Mouse (Mus musculus) spleen, embryonic (tissue): ENCODE results near the gene Acot8.
"Not testable (repeated sequence)": the region's sequence is repeated elsewhere in the genome, so short reads cannot be mapped to it uniquely, and the experiment has no call there.

Source experiments
- CTCF ChIA-PET: fragments of 350-600 bp; sonication (Branson Sonifier 250); formaldehyde crosslinking; loops from one replicate; lab custom pipeline; 2022; lab: Charles Lee

Acot8 gene

GRCm38 (mm10) chr2:164815821-164816220, 11.1 kb upstream of the Acot8 start:
- CTCF ChIA-PET: no interaction called here

- CTCF ChIA-PET: no interaction called here
Measured at GRCm38 (mm10) chr2:164815348-164815747, 10.7 kb upstream of the Acot8 start.

- CTCF ChIA-PET: no interaction called here
Measured at GRCm38 (mm10) chr2:164813557-164813956, 8.9 kb upstream of the Acot8 start.

- CTCF ChIA-PET: no interaction called here
Measured at GRCm38 (mm10) chr2:164806614-164807013, 1.9 kb upstream of the Acot8 start.

- CTCF ChIA-PET: interaction anchor here (0.7 to 1.8 kb wide), 3 partner anchors 11 to 28 kb away, joined by 3 to 4 read pairs (median 3); partner anchors contain the start of genes Ctsa and Neurl2
Measured at GRCm38 (mm10) chr2:164805332-164805718, 643 bp upstream of the Acot8 start.

- CTCF ChIA-PET: interaction anchor here (0.7 to 1.8 kb wide), 3 partner anchors 9 to 42 kb away, joined by 3 to 15 read pairs (median 3); no protein-coding TSS in a partner anchor
Measured at GRCm38 (mm10) chr2:164803921-164804313, 765 bp downstream of the Acot8 start.

- CTCF ChIA-PET: interaction anchor here (0.6 to 1.8 kb wide), 4 partner anchors 9 to 1917 kb away, joined by 3 to 15 read pairs (median 3); no protein-coding TSS in a partner anchor
Measured at GRCm38 (mm10) chr2:164803201-164803920, 1.3 kb downstream of the Acot8 start.

GRCm38 (mm10) chr2:164800252-164801004, 4.3 kb downstream of the Acot8 start:
- CTCF ChIA-PET: no interaction called here

- CTCF ChIA-PET: not testable (repeated sequence)
Measured at GRCm38 (mm10) chr2:164798554-164798953, 6.1 kb downstream of the Acot8 start.

- CTCF ChIA-PET: no interaction called here
Measured at GRCm38 (mm10) chr2:164795868-164796267, 8.8 kb downstream of the Acot8 start.

- CTCF ChIA-PET: interaction anchor here (0.6 to 1.6 kb wide), 9 partner anchors 9 to 351 kb away, joined by 3 to 8 read pairs (median 3); partner anchors contain the start of genes Acot8, Sdc4, Snx21 and Zswim3
Measured at GRCm38 (mm10) chr2:164794293-164794692, 10.4 kb downstream of the Acot8 start.

GRCm38 (mm10) chr2:164793772-164794171, 10.9 kb downstream of the Acot8 start:
- CTCF ChIA-PET: interaction anchor here (0.6 to 1.6 kb wide), 7 partner anchors 8 to 350 kb away, joined by 3 to 8 read pairs (median 3); partner anchors contain the start of genes Acot8, Sdc4, Snx21 and Zswim3

GRCm38 (mm10) chr2:164793236-164793635, 11.4 kb downstream of the Acot8 start:
- CTCF ChIA-PET: interaction anchor here (0.6 to 1.6 kb wide), 4 partner anchors 8 to 42 kb away, joined by 3 to 4 read pairs (median 4); partner anchors contain the start of genes Acot8, Snx21 and Zswim3

- CTCF ChIA-PET: interaction anchor here (1.6 kb wide), 1 partner anchor 11 kb away, joined by 3 read pairs; no protein-coding TSS in a partner anchor
Measured at GRCm38 (mm10) chr2:164792400-164793190, 12.1 kb downstream of the Acot8 start.

- CTCF ChIA-PET: no interaction called here
Measured at GRCm38 (mm10) chr2:164791841-164792261, 12.8 kb downstream of the Acot8 start.

GRCm38 (mm10) chr2:164790451-164790850, 14.2 kb downstream of the Acot8 start:
- CTCF ChIA-PET: interaction anchor here (0.7 kb wide), 1 partner anchor 9 kb away, joined by 6 read pairs; no protein-coding TSS in a partner anchor

- CTCF ChIA-PET: interaction anchor here (0.5 kb wide), 1 partner anchor 118 kb away, joined by 3 read pairs; no protein-coding TSS in a partner anchor
Measured at GRCm38 (mm10) chr2:164788411-164788810, 16.3 kb downstream of the Acot8 start.

GRCm38 (mm10) chr2:164787779-164788178, 16.9 kb downstream of the Acot8 start:
- CTCF ChIA-PET: no interaction called here

GRCm38 (mm10) chr2:164787032-164787431, 17.6 kb downstream of the Acot8 start:
- CTCF ChIA-PET: no interaction called here

GRCm38 (mm10) chr2:164786388-164786885, 18.2 kb downstream of the Acot8 start:
- CTCF ChIA-PET: interaction anchor here (0.5 kb wide), 1 partner anchor 151 kb away, joined by 3 read pairs; no protein-coding TSS in a partner anchor
